Mouse (Mus musculus): Measurements from ENCODE around the gene Cdc42ep5.
A peak's percentile ranks its signal among the peaks of the same experiment; 100 is the strongest.

DNA sequence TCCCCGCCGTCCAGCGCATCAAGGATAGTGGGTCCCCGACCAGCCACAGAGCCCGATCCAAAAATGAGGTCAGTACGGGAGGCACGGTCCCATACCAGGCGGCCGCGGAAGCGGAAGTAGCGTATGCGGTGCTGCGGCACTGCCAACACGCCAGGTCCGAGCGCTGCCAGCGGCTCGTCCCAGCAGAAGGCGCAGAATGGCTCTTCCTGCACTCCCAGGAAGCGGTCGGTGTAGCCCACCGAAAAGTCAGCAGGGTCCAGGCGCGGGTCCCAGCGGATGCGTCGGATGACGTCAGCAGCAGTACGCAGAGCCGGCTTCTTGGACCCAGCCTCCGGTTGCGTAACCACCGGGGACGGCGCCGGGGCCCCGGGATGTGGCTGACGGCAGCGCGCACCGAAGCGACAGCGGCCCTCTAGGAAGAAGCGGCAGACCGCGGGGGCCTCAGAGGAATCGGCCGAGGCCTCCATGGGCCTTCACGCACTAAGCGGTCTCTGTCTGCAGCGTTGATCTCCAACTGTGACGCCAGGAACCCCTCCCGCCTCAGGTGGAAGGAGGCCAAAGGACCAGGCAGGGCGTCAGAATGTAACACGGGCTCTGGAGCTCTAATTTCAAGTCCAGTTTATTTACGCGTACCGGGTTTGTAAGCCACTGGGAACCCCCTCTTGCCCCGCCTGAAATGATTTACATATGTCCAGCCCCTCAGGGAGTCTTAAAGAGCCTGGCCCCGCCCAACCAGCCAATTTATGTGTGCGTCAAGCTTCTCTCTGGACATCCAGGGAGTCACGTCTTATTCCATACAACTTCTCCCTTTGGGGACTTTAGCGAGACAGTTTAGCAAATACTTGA is 15.2 kb downstream of the Cdc42ep5 start:
- TF ChIP-seq CTCF (IDR thresholded peaks at IDR 0.05; ENCODE audit: extremely low read depth, insufficient read depth, low read length) = no peak
- peak; percentile 83 for TF ChIP-seq POLR2A (IDR thresholded peaks at IDR 0.05; ENCODE audit: extremely low read depth, insufficient read depth, low read length)
